Comparison of ENCODE assay signal across 20 mouse cellular contexts in genomic region chr2:4566956-4567680, GRCm38 (mm10).
DNase-seq lines count a peak whose midpoint lies in the region; ATAC-seq and TF ChIP-seq lines count a peak whose summit lies in the region.
"Had no signal": no experiment of that assay in that cellular context is flagged by ENCODE, and none has a peak within 500 bp of the region (broad histone marks: within the 10 kb centered on the region; RNA-seq: fewer than 3 reads in every experiment).

No protein-coding gene starts in this region.

- no peak for TF ChIP-seq EP300 in stomach, postnatal 0 days (optimal IDR thresholded peaks at IDR 0.05)
- no peak for TF ChIP-seq EP300 in liver, postnatal 0 days (IDR thresholded peaks at IDR 0.05; ENCODE audit: low read depth)

- peak overlapping the region; percentile 29; the same call in 1 of the 2 replicates for H3K27ac ChIP-seq in layer of hippocampus, adult 2 months
- H3K27ac ChIP-seq in stomach, embryonic 15.5 days = peak overlapping the region; percentile 17; the same call in 1 of the 2 replicates
- H3K27ac ChIP-seq in stomach, postnatal 0 days (replicated peaks) = no peak overlapping the region
- H3K27ac ChIP-seq in liver, postnatal 0 days (ENCODE audit: low read depth) = peak overlapping the region; percentile 44; the same call in 1 of the 2 replicates
- no peak overlapping the region for H3K27ac ChIP-seq in forebrain, embryonic 13.5 days
- H3K27ac ChIP-seq: forebrain, embryonic 15.5 days; hindbrain, embryonic 13.5 days; neural tube, embryonic 12.5 days had no signal

- H3K9me3 ChIP-seq in stomach, embryonic 15.5 days = no peaks in the 10 kb centered on the region
- H3K9me3 ChIP-seq in stomach, postnatal 0 days (ENCODE audit: control insufficient read depth, low read length) = no peaks in the 10 kb centered on the region
- no peaks in the 10 kb centered on the region for H3K9me3 ChIP-seq in liver, postnatal 0 days (ENCODE audit: low read length)
- H3K9me3 ChIP-seq in forebrain, embryonic 13.5 days (replicated peaks) = no peaks in the 10 kb centered on the region
- H3K9me3 ChIP-seq: forebrain, embryonic 15.5 days; hindbrain, embryonic 13.5 days; kidney, embryonic 15.5 days; neural tube, embryonic 12.5 days had no signal

- H3K27me3 ChIP-seq in stomach, embryonic 15.5 days (replicated peaks) = no peaks in the 10 kb centered on the region
- no peaks in the 10 kb centered on the region for H3K27me3 ChIP-seq in stomach, postnatal 0 days (ENCODE audit: control insufficient read depth, insufficient read depth, low read length)
- no peaks in the 10 kb centered on the region for H3K27me3 ChIP-seq in liver, postnatal 0 days (ENCODE audit: insufficient read depth, low read length)
- no peaks in the 10 kb centered on the region for H3K27me3 ChIP-seq in forebrain, embryonic 13.5 days
- H3K27me3 ChIP-seq: forebrain, embryonic 15.5 days; hindbrain, embryonic 13.5 days; kidney, embryonic 15.5 days; neural tube, embryonic 12.5 days had no signal

- intact Hi-C loops in left cerebral cortex, postnatal 25 days (cut with DNase I) = no loop called here

- ATAC-seq in stomach, embryonic 15.5 days (ENCODE audit: insufficient read depth, low FRiP score, low read depth) = no peak
- no peak for ATAC-seq in stomach, postnatal 0 days (ENCODE audit: low FRiP score, low TSS enrichment)
- no peak for ATAC-seq in liver, postnatal 0 days
- no peak for ATAC-seq in forebrain, embryonic 13.5 days
- ATAC-seq: activated CD4-positive, CD25-positive, alpha-beta regulatory T cell, adult 4 months; forebrain, embryonic 15.5 days had no signal

- peaks cover 18% of the 10 kb centered on the region; the same call in 1 of the 2 replicates for H3K4me1 ChIP-seq in stomach, embryonic 15.5 days
- H3K4me1 ChIP-seq in stomach, postnatal 0 days (replicated peaks; ENCODE audit: control insufficient read depth, insufficient read depth) = peaks cover 3% of the 10 kb centered on the region
- peaks cover 58% of the 10 kb centered on the region for H3K4me1 ChIP-seq in liver, postnatal 0 days (ENCODE audit: insufficient read depth)
- H3K4me1 ChIP-seq in forebrain, embryonic 13.5 days = peaks cover 31% of the 10 kb centered on the region

- TF ChIP-seq CTCF in layer of hippocampus, adult 2 months (conservative IDR thresholded peaks at IDR 0.05) = no peak
- no peak for TF ChIP-seq CTCF in stomach, postnatal 0 days (IDR thresholded peaks at IDR 0.05; ENCODE audit: low read depth)
- TF ChIP-seq CTCF in liver, postnatal 0 days (IDR thresholded peaks at IDR 0.05; ENCODE audit: low read depth) = no peak

- WGBS in stomach, embryonic 15.5 days = 86% methylated on average over 9 of the region's 9 CpGs
- WGBS in stomach, postnatal 0 days = 90% methylated on average over 9 of the region's 9 CpGs
- 82% methylated on average over 9 of the region's 9 CpGs for WGBS in liver, postnatal 0 days (ENCODE audit: insufficient replicate concordance)
- 90% methylated on average over 9 of the region's 9 CpGs for WGBS in forebrain, embryonic 13.5 days

- no peak overlapping the region for H3K4me2 ChIP-seq in stomach, embryonic 15.5 days
- H3K4me2 ChIP-seq in stomach, postnatal 0 days (replicated peaks; ENCODE audit: low read depth) = no peak overlapping the region
- 0 out of 2 replicates have a peak overlapping the region, but pooled peaks have one; percentile 11 for H3K4me2 ChIP-seq in liver, postnatal 0 days (ENCODE audit: low read depth, low read length)
- no peak overlapping the region for H3K4me2 ChIP-seq in forebrain, embryonic 13.5 days
- H3K4me2 ChIP-seq: forebrain, embryonic 15.5 days; hindbrain, embryonic 13.5 days; kidney, embryonic 15.5 days; neural tube, embryonic 12.5 days had no signal

- H3K4me3 ChIP-seq in layer of hippocampus, adult 2 months = no peak overlapping the region
- H3K4me3 ChIP-seq in stomach, embryonic 15.5 days (replicated peaks) = no peak overlapping the region
- H3K4me3 ChIP-seq in stomach, postnatal 0 days (ENCODE audit: low read depth, low read length) = no peak overlapping the region
- no peak overlapping the region for H3K4me3 ChIP-seq in liver, postnatal 0 days (ENCODE audit: low read depth, low read length)
- H3K4me3 ChIP-seq in forebrain, embryonic 13.5 days = no peak overlapping the region
- H3K4me3 ChIP-seq: forebrain, embryonic 15.5 days; hindbrain, embryonic 13.5 days; kidney, embryonic 15.5 days; neural tube, embryonic 12.5 days had no signal

- DNase-seq in layer of hippocampus, adult 2 months (ENCODE audit: low spot score in 2 of 2) = no peak
- DNase-seq in layer of hippocampus, adult 18-20 months (ENCODE audit: low spot score in 2 of 2) = no peak
- DNase-seq in stomach, postnatal 0 days (ENCODE audit: low spot score) = no peak
- DNase-seq in liver, postnatal 0 days = no peak
- DNase-seq in cerebellum, postnatal 36 days = no peak
- no peak for DNase-seq in left cerebral cortex, postnatal 25 days (ENCODE audit: low spot score in 2 of 2)
- DNase-seq: adrenal gland, postnatal 14 days; cerebellum, postnatal 10 days; embryo, embryonic 11 days; heart, adult 18-20 months; heart, postnatal 14 days; spleen, adult 18-20 months; thymus, postnatal 14 days had no signal

- H3K9ac ChIP-seq in stomach, embryonic 15.5 days = no peak overlapping the region
- H3K9ac ChIP-seq in stomach, postnatal 0 days (ENCODE audit: low read length) = no peak overlapping the region
- peak overlapping the region; percentile 13; the same call in 1 of the 2 replicates for H3K9ac ChIP-seq in liver, postnatal 0 days (replicated peaks)
- no peak overlapping the region for H3K9ac ChIP-seq in forebrain, embryonic 13.5 days
- H3K9ac ChIP-seq: forebrain, embryonic 15.5 days; hindbrain, embryonic 13.5 days; kidney, embryonic 15.5 days; neural tube, embryonic 12.5 days had no signal

- peaks cover 5% of the 10 kb centered on the region; the same call in 1 of the 2 replicates for H3K36me3 ChIP-seq in stomach, embryonic 15.5 days
- peaks cover 9% of the 10 kb centered on the region for H3K36me3 ChIP-seq in stomach, postnatal 0 days (ENCODE audit: control insufficient read depth, insufficient read depth, low read length)
- H3K36me3 ChIP-seq in liver, postnatal 0 days (replicated peaks; ENCODE audit: insufficient read depth, low read length) = peaks cover 58% of the 10 kb centered on the region
- H3K36me3 ChIP-seq in forebrain, embryonic 13.5 days (ENCODE audit: poor library complexity, severe bottlenecking) = peaks cover 47% of the 10 kb centered on the region

Comparison
In these comparisons a context has a peak if more than half of its experiments do, and no peak if none do; other contexts are left out.
1. H3K27ac ChIP-seq: peak in layer of hippocampus, adult 2 months (single experiment), stomach, embryonic 15.5 days (single experiment) and liver, postnatal 0 days (single experiment); none in stomach, postnatal 0 days (single experiment) and forebrain, embryonic 13.5 days (single experiment).